ENCODE assay signal across 35 mouse cellular contexts in the genomic region with DNA sequence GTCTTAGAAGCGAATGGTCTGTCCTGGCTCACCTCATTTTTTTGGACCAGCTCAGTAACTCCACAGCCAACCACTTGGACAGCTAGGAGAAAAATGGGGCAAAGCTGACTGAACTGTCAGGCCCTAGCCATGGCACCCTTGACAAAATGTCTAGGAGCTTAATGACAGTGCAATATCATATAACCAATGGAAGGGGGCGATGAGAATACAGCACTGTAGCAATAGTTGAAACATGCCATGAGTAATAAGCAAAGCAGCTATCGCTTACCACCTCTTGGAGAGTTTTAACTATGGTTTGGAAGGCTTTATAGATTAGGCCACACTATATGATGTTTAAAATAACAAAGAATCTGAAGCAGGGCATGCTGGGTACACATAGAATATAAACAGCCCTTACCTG. TPM values are rescaled to one million over a fixed set of nuclear protein-coding genes. Genes with fewer than 3 reads are reported as not detected.
A peak's percentile ranks its signal among the peaks of the same experiment; 100 is the strongest.
DNase-seq lines count a peak whose midpoint lies in the region; ATAC-seq and TF ChIP-seq lines count a peak whose summit lies in the region.
"Had no signal": no experiment of that assay in that cellular context is flagged by ENCODE, and none has a peak within 500 bp of the region (broad histone marks: within the 10 kb centered on the region; RNA-seq: fewer than 3 reads in every experiment).

No protein-coding gene starts in this region.

- TF ChIP-seq POLR2A in heart, adult 2 months (IDR thresholded peaks at IDR 0.05; ENCODE audit: insufficient read depth, low read depth, low read length): no peak
- no peak for TF ChIP-seq POLR2A in cerebellum, adult 2 months (IDR thresholded peaks at IDR 0.05; ENCODE audit: borderline replicate concordance, insufficient read depth, low read length)

- DNase-seq in heart, adult 2 months: no peak
- DNase-seq in 3T3-L1 (ENCODE audit: low read depth, low spot score) (peak; percentile 59), Patski (ENCODE audit: low read depth, low spot score) (no peak)
- DNase-seq in stomach, postnatal 0 days (ENCODE audit: low spot score): no peak
- DNase-seq in adrenal gland, postnatal 36 days: no peak
- no peak for DNase-seq in cerebellum, adult 2 months
- DNase-seq: adrenal gland, postnatal 10 days; cerebellum, adult 18-20 months; cerebellum, postnatal 14 days; forebrain, postnatal 0 days; gastrocnemius, postnatal 14 days; heart, adult 11 months; heart, postnatal 4 days; kidney, adult 8-10 months; kidney, postnatal 4 days; layer of hippocampus, adult 9-11 months; liver, postnatal 0 days; lung, postnatal 36 days; right cerebral cortex, postnatal 25 days; thymus, adult 18-20 months; thymus, postnatal 25 days had no signal

- H3K27ac ChIP-seq in heart, adult 2 months: no peak overlapping the region
- H3K27ac ChIP-seq in heart, embryonic 11.5 days (ENCODE audit: low read depth, low read length): no peak overlapping the region
- no peak overlapping the region for H3K27ac ChIP-seq in stomach, postnatal 0 days (replicated peaks)
- H3K27ac ChIP-seq in cerebellum, adult 2 months (ENCODE audit: insufficient read depth, low read length): no peak overlapping the region
- H3K27ac ChIP-seq: forebrain, embryonic 12.5 days; hindbrain, embryonic 13.5 days; kidney, postnatal 0 days; limb, embryonic 13.5 days; neural tube, embryonic 13.5 days had no signal

- POLR2A ChIA-PET in Patski (lab: Charles Lee): no interaction called here

- H3K9ac ChIP-seq in heart, adult 2 months (ENCODE audit: low read depth, low read length): no peak overlapping the region
- no peak overlapping the region for H3K9ac ChIP-seq in heart, embryonic 11.5 days (ENCODE audit: low read depth, low read length)
- H3K9ac ChIP-seq in stomach, postnatal 0 days (ENCODE audit: low read length): no peak overlapping the region
- H3K9ac ChIP-seq: forebrain, embryonic 12.5 days; forebrain, postnatal 0 days; heart, embryonic 12.5 days; hindbrain, embryonic 13.5 days; limb, embryonic 13.5 days; liver, postnatal 0 days; neural tube, embryonic 13.5 days had no signal

- no peak for TF ChIP-seq EP300 in heart, adult 2 months (IDR thresholded peaks at IDR 0.05; ENCODE audit: insufficient read depth, low read depth, low read length)
- no peak for TF ChIP-seq EP300 in stomach, postnatal 0 days (optimal IDR thresholded peaks at IDR 0.05)

- H3K4me3 ChIP-seq in heart, adult 2 months: no peak overlapping the region
- no peak overlapping the region for H3K4me3 ChIP-seq in heart, embryonic 11.5 days (ENCODE audit: low read depth, low read length)
- no peak overlapping the region for H3K4me3 ChIP-seq in stomach, postnatal 0 days (ENCODE audit: low read depth, low read length)
- no peak overlapping the region for H3K4me3 ChIP-seq in cerebellum, adult 2 months (replicated peaks; ENCODE audit: insufficient read depth, low read depth, low read length)
- H3K4me3 ChIP-seq: erythroblast, embryonic 14.5 days; forebrain, embryonic 12.5 days; heart, embryonic 12.5 days; hindbrain, embryonic 13.5 days; limb, embryonic 13.5 days; neural tube, embryonic 13.5 days had no signal

- 94% methylated on average over 3 of the region's 3 CpGs for WGBS in heart, adult 2 months
- WGBS in heart, embryonic 11.5 days (ENCODE audit: insufficient replicate concordance): 90% methylated on average over 3 of the region's 3 CpGs
- 98% methylated on average over 3 of the region's 3 CpGs for WGBS in stomach, postnatal 0 days
- WGBS in cerebellum, adult 2 months: 96% methylated on average over 3 of the region's 3 CpGs

- TF ChIP-seq CTCF in heart, adult 2 months (IDR thresholded peaks at IDR 0.05): peak; percentile 55
- TF ChIP-seq CTCF in Patski (IDR thresholded peaks at IDR 0.05): peak; percentile 65
- TF ChIP-seq CTCF in stomach, postnatal 0 days (IDR thresholded peaks at IDR 0.05; ENCODE audit: low read depth): peak; percentile 13; the same call in 1 of the 2 replicates
- TF ChIP-seq CTCF in cerebellum, adult 2 months (IDR thresholded peaks at IDR 0.05; ENCODE audit: borderline replicate concordance, insufficient read depth, low read depth, low read length): no peak

- H3K27me3 ChIP-seq in heart, adult 2 months (ENCODE audit: control insufficient read depth, insufficient read depth, low read length): no peaks in the 10 kb centered on the region
- no peaks in the 10 kb centered on the region for H3K27me3 ChIP-seq in heart, embryonic 11.5 days (ENCODE audit: control insufficient read depth, insufficient read depth, low read length)
- H3K27me3 ChIP-seq in Patski: no peaks in the 10 kb centered on the region
- H3K27me3 ChIP-seq in stomach, postnatal 0 days (ENCODE audit: control insufficient read depth, insufficient read depth, low read length): no peaks in the 10 kb centered on the region
- no peaks in the 10 kb centered on the region for H3K27me3 ChIP-seq in cerebellum, adult 2 months (ENCODE audit: control insufficient read depth, insufficient read depth, low read length)
- H3K27me3 ChIP-seq: forebrain, embryonic 12.5 days; heart, embryonic 12.5 days; hindbrain, embryonic 13.5 days; limb, embryonic 13.5 days; neural tube, embryonic 13.5 days had no signal

- H3K36me3 ChIP-seq in heart, adult 2 months (ENCODE audit: control insufficient read depth, insufficient read depth, low read length): no peaks in the 10 kb centered on the region
- H3K36me3 ChIP-seq in heart, embryonic 11.5 days (ENCODE audit: control insufficient read depth, insufficient read depth, low read length): peaks cover 12% of the 10 kb centered on the region
- H3K36me3 ChIP-seq in stomach, postnatal 0 days (ENCODE audit: control insufficient read depth, insufficient read depth, low read length): peaks cover 17% of the 10 kb centered on the region

- intact Hi-C loops in heart, adult 2 months (cut with DNase I): no loop called here

- no peak overlapping the region for H3K4me2 ChIP-seq in heart, embryonic 11.5 days
- H3K4me2 ChIP-seq in stomach, postnatal 0 days (replicated peaks; ENCODE audit: low read depth): no peak overlapping the region
- H3K4me2 ChIP-seq: forebrain, embryonic 12.5 days; heart, embryonic 12.5 days; hindbrain, embryonic 13.5 days; limb, embryonic 13.5 days; liver, embryonic 11.5 days; midbrain, embryonic 11.5 days; neural tube, embryonic 13.5 days had no signal

- no peaks in the 10 kb centered on the region for H3K79me2 ChIP-seq in heart, adult 2 months (replicated peaks; ENCODE audit: control insufficient read depth, insufficient read depth, low read length)

- CTCF ChIA-PET in Patski (lab: Charles Lee): interaction anchor here (0.7 to 6.4 kb wide), 18 partner anchors 9 to 241 kb away, joined by 3 to 80 read pairs (median 5); a partner anchor contains a TSS

- H3K9me3 ChIP-seq in heart, embryonic 11.5 days (replicated peaks; ENCODE audit: control insufficient read depth, low read length): no peaks in the 10 kb centered on the region
- no peaks in the 10 kb centered on the region for H3K9me3 ChIP-seq in stomach, postnatal 0 days (ENCODE audit: control insufficient read depth, low read length)
- H3K9me3 ChIP-seq: forebrain, embryonic 12.5 days; heart, embryonic 12.5 days; hindbrain, embryonic 13.5 days; limb, embryonic 13.5 days; neural tube, embryonic 13.5 days had no signal

- in situ Hi-C loops in Patski (cut with MboI; ENCODE audit: low pct_unique_long_range_greater_than_20kb): loop anchor here (10.0 kb wide), 1 partner anchor 464 kb away; no protein-coding TSS in a partner anchor

- no peak for ATAC-seq in heart, embryonic 11.5 days (replicated peaks; ENCODE audit: insufficient number of reproducible peaks, low FRiP score, low TSS enrichment)
- peak; percentile 65 for ATAC-seq in Patski
- no peak for ATAC-seq in stomach, postnatal 0 days (ENCODE audit: low FRiP score, low TSS enrichment)
- ATAC-seq: activated CD4-positive, CD25-positive, alpha-beta regulatory T cell, adult 4 months; CD4-positive, CD25-positive, alpha-beta regulatory T cell, adult 4 months; forebrain, postnatal 0 days; intestine, embryonic 16.5 days; liver, postnatal 0 days had no signal

- no peaks in the 10 kb centered on the region for H3K4me1 ChIP-seq in heart, adult 2 months (ENCODE audit: control insufficient read depth, insufficient read depth, low read length)
- no peaks in the 10 kb centered on the region for H3K4me1 ChIP-seq in heart, embryonic 11.5 days (ENCODE audit: control insufficient read depth, insufficient read depth, low read length)
- no peaks in the 10 kb centered on the region for H3K4me1 ChIP-seq in stomach, postnatal 0 days (replicated peaks; ENCODE audit: control insufficient read depth, insufficient read depth)
- H3K4me1 ChIP-seq in cerebellum, adult 2 months (ENCODE audit: control insufficient read depth, insufficient read depth, low read length): no peaks in the 10 kb centered on the region
- H3K4me1 ChIP-seq: forebrain, embryonic 12.5 days; heart, embryonic 12.5 days; hindbrain, embryonic 13.5 days; limb, embryonic 13.5 days; neural tube, embryonic 13.5 days had no signal

RNA-seq across cellular contexts. Expression of a gene that starts 45.4 kb away (rescaled TPM):
- total RNA-seq in heart, adult 2 months (2021): 10 to 100 TPM; 23.5 to 29.6 TPM
- 22.4 and 23.9 TPM in 2 replicates for polyA plus RNA-seq in heart, adult 2 months (2012; rRNA removed)
- polyA plus RNA-seq in heart, embryonic 11.5 days (2014; fragmentation: Nextera tagmentation; extraction: Ambion mirVana): 7.8 and 9.7 TPM in 2 replicates
- polyA plus RNA-seq in Patski (2021): 164 TPM
- polyA plus RNA-seq in stomach, postnatal 0 days (2015; fragmentation: Nextera tagmentation; extraction: Ambion mirVana): 26.8 and 29.2 TPM in 2 replicates
- 10 to 100 TPM; 11.1 to 12.5 TPM for total RNA-seq in adrenal gland, postnatal 36 days (2021)
- 56.6 and 66.9 TPM in 2 replicates for polyA plus RNA-seq in cerebellum, adult 2 months (2012; rRNA removed)
- total RNA-seq: megakaryocyte, adult 5-6 weeks had no signal
- polyA plus RNA-seq: activated CD4-positive, CD25-positive, alpha-beta regulatory T cell, adult 4 months; CD4-positive, CD25-positive, alpha-beta regulatory T cell, adult 4 months; erythroblast, embryonic 14.5 days had no signal

RNA-seq across cellular contexts. Expression of a gene that starts 46.3 kb away (rescaled TPM):
- total RNA-seq in heart, adult 2 months (2021): 10 to 100 TPM; 73.6 to 78.9 TPM
- polyA plus RNA-seq in heart, adult 2 months (2012; rRNA removed): 19.5 and 29.3 TPM in 2 replicates
- polyA plus RNA-seq in heart, embryonic 11.5 days (2014; fragmentation: Nextera tagmentation; extraction: Ambion mirVana): 42.2 and 49.1 TPM in 2 replicates
- 115 TPM for polyA plus RNA-seq in Patski (2021)
- polyA plus RNA-seq in stomach, postnatal 0 days (2015; fragmentation: Nextera tagmentation; extraction: Ambion mirVana): 115 and 118 TPM in 2 replicates
- 100 to 1,000 TPM in 1 of 2 experiments, 10 to 100 TPM in 1; 82.6 to 109 TPM for total RNA-seq in adrenal gland, postnatal 36 days (2021)
- 31.7 and 31.9 TPM in 2 replicates for polyA plus RNA-seq in cerebellum, adult 2 months (2012; rRNA removed)
